Mouse (Mus musculus) midbrain, embryonic 10.5 days (tissue): Measurements from ENCODE around the gene Acbd6. TPM values are rescaled to one million over a fixed set of nuclear protein-coding genes. Genes with fewer than 3 reads are reported as not detected.

Experiments
- DNase-seq: peaks from one replicate; pipeline ENCODE4 v3.0.0-alpha.2; 2017; ENCODE audit warnings: low spot score
- H3K27ac ChIP-seq: fragments of 300-500 bp; sonication (generic); replicated peaks from 2 replicates; pipeline ENCODE4 v1.5.1; 2016; ENCODE audit warnings: mild to moderate bottlenecking
- H3K27me3 ChIP-seq: fragments of 300-500 bp; sonication (generic); 2 replicates; pipeline ENCODE4 v1.6.1; 2016; ENCODE audit warnings: low read depth, mild to moderate bottlenecking; ENCODE audit not compliant: poor library complexity, severe bottlenecking
- H3K36me3 ChIP-seq: fragments of 300-500 bp; sonication (generic); 2 replicates; pipeline ENCODE4 v1.6.1; 2016; ENCODE audit warnings: mild to moderate bottlenecking, moderate library complexity
- H3K4me1 ChIP-seq: fragments of 300-500 bp; sonication (generic); 2 replicates; pipeline ENCODE4 v1.6.1; 2016
- H3K4me3 ChIP-seq: fragments of 300-500 bp; sonication (generic); 2 replicates; pipeline ENCODE4 v1.5.1; 2016; ENCODE audit warnings: mild to moderate bottlenecking, moderate library complexity
- H3K9me3 ChIP-seq: fragments of 300-500 bp; sonication (generic); replicated peaks from 2 replicates; pipeline ENCODE4 v1.6.1; 2016; ENCODE audit warnings: mild to moderate bottlenecking
- WGBS: fragments of 180-500 bp; shearing (Covaris S2); methylation state at CpG from one replicate; pipeline ENCODE4 v1.1.7; 2016; 5-methylcytosine and 5-hydroxymethylcytosine counted together
- polyA plus RNA-seq: library from polyadenylated mRNA; unstranded; fragments of >200 nt; fragmentation: Nextera tagmentation; extraction: Ambion mirVana; gene quantifications from 2 replicates; pipeline ENCODE4 v1.2.1, GENCODE M21; 2016

Acbd6 gene
- polyA plus RNA-seq, 1 experiment from 2014 or later = 69.1 TPM

- Histone ChIP-seq H3K4me3 (no peak overlapping the region), H3K27me3 (no peaks in the 10 kb centered on the region), H3K4me1 (peaks cover 5% of the 10 kb centered on the region), H3K27ac (no peak overlapping the region), H3K36me3 (no peaks in the 10 kb centered on the region), H3K9me3 (no peaks in the 10 kb centered on the region)
- no peak for DNase-seq
- 90% methylated on average over 15 of the region's 15 CpGs for WGBS
Measured at GRCm38 (mm10) chr1:155686816-155687215, 128.9 kb downstream of the Acbd6 start.

- Histone ChIP-seq H3K27me3 (no peaks in the 10 kb centered on the region), H3K9me3 (no peaks in the 10 kb centered on the region), H3K4me1 (no peaks in the 10 kb centered on the region), H3K36me3 (no peaks in the 10 kb centered on the region), H3K27ac (no peak overlapping the region), H3K4me3 (no peak overlapping the region)
- no peak for DNase-seq
- WGBS = 87% methylated on average over 4 of the region's 4 CpGs
Measured at GRCm38 (mm10) chr1:155689141-155689540, 131.2 kb downstream of the Acbd6 start.

- no peaks in the 10 kb centered on the region for H3K4me1 ChIP-seq
- DNase-seq = no peak
- no peaks in the 10 kb centered on the region for H3K36me3 ChIP-seq
- no peak overlapping the region for H3K4me3 ChIP-seq
- H3K27ac ChIP-seq = no peak overlapping the region
- no peaks in the 10 kb centered on the region for H3K9me3 ChIP-seq
- no peaks in the 10 kb centered on the region for H3K27me3 ChIP-seq
- WGBS = 96% methylated on average over 5 of the region's 5 CpGs
Measured at GRCm38 (mm10) chr1:155689558-155689957, 131.6 kb downstream of the Acbd6 start.

GRCm38 (mm10) chr1:155692230-155692629, 134.3 kb downstream of the Acbd6 start:
- H3K9me3 ChIP-seq = no peaks in the 10 kb centered on the region
- DNase-seq = no peak
- 94% methylated on average over 6 of the region's 6 CpGs for WGBS
- no peaks in the 10 kb centered on the region for H3K27me3 ChIP-seq
- no peak overlapping the region for H3K4me3 ChIP-seq
- no peak overlapping the region for H3K27ac ChIP-seq
- no peaks in the 10 kb centered on the region for H3K4me1 ChIP-seq
- H3K36me3 ChIP-seq = no peaks in the 10 kb centered on the region

DNA sequence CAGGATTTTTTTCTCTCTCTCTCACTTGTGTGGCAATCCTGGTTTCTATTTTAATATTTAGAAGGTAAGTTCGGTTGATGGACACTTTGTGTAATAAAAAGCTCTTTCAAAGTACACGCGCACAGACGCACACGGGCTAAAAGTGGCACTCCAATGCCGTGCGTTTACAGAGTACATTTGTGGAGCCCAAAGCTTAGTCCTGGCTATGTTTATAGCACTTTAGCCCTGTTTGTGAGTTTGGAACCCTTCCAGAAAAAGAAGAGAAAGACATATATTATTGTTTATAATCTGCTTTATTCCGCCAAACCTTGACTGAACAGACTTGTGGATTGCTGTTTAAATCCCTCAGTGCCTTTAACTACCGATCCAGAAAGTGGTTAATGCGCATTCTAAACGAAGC, 135.1 kb downstream of the Acbd6 start:
- no peaks in the 10 kb centered on the region for H3K4me1 ChIP-seq
- no peaks in the 10 kb centered on the region for H3K27me3 ChIP-seq
- no peaks in the 10 kb centered on the region for H3K9me3 ChIP-seq
- H3K27ac ChIP-seq = no peak overlapping the region
- no peaks in the 10 kb centered on the region for H3K36me3 ChIP-seq
- WGBS = 93% methylated on average over 11 of the region's 11 CpGs
- H3K4me3 ChIP-seq = no peak overlapping the region
- no peak for DNase-seq

DNA sequence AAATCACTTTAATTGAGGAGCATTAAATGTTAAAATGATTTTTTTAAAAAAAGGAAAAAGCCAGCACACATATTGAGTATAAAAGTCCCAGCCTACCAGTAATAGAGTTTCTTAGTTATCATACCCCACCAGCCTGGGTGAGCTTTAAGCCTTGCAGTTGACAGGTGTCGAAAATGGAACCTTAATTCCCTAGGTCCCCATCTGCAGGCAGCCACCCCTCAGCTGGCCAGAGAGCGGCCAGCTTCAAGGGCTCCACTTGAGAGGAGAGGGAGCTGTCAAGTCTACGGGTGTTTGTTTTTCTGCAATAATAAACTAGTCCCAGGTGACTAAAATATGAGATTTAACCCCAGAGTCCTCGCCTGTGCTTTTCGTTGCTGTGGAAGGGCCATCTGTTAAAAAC, 135.5 kb downstream of the Acbd6 start:
- 0 out of 2 replicates have a peak, but pooled peaks cover 3% of the 10 kb centered on the region for H3K4me1 ChIP-seq
- no peak for DNase-seq
- WGBS = 81% methylated on average over 5 of the region's 5 CpGs
- no peak overlapping the region for H3K4me3 ChIP-seq
- no peaks in the 10 kb centered on the region for H3K9me3 ChIP-seq
- H3K27me3 ChIP-seq = no peaks in the 10 kb centered on the region
- H3K36me3 ChIP-seq = no peaks in the 10 kb centered on the region
- no peak overlapping the region for H3K27ac ChIP-seq

DNA sequence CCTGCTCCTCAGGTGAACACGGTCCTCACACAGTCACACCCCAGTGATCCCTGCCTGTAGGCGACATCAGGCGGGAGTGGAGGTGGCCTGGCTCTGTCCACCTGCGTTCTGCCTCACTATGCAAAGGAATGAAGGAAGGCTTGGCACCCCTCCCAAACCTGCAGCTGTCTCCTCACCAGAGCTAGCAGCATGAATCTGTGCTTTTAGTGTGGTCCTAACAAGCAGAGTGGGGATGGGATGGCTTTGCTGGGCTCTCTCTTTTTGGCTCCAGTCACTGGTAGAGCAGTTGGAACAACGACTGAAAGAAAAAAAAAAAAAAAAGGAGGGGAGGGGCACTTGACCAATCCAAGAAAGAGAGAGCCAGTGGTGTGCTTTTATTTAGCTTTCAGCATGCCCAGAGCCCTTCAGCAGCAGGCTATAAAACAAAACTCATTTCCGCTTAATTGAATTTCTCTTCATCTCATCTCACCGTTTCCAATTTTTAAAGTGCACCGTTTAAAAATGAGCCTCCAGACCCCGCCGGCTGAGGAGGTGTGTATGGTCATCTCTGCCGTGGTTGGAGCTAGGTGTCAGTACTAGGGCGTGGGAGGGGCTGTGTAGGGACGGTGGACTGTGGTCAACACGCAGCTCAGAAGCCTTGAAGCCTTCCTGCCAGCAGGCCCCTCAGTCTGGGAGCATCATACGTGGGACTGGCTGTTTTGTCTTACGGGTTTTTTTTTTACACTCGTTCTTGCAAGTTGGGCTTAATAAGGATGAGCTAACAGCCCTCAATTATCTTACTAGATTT, 140.6 kb downstream of the Acbd6 start:
- Histone ChIP-seq H3K4me1 (0 out of 2 replicates have a peak, but pooled peaks cover 3% of the 10 kb centered on the region), H3K4me3 (no peak overlapping the region), H3K9me3 (no peaks in the 10 kb centered on the region), H3K27me3 (no peaks in the 10 kb centered on the region), H3K36me3 (no peaks in the 10 kb centered on the region), H3K27ac (no peak overlapping the region)
- no peak for DNase-seq
- 75% methylated on average over 17 of the region's 17 CpGs for WGBS

DNA sequence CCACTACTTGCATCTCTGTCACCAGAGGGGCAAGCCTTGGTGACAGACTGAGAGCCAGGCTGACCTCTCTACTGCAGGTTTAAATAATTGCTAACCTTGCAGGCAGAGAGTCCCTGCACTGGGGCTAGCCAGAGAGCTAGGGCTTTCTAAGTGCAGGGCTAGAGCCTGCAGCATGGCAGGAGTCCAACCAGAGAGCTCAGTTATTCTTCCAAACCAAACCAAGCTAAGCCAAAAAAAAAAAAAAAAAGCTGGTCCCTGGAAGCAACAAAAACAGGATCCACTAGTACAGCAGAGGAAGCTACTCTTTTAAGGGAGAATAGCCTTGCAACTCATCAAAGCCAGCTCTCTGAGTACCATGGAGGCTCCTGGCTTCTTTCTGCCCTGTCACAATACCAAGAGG, 143.0 kb downstream of the Acbd6 start:
- Histone ChIP-seq H3K4me1 (peaks cover 17% of the 10 kb centered on the region), H3K36me3 (no peaks in the 10 kb centered on the region), H3K9me3 (no peaks in the 10 kb centered on the region), H3K27ac (no peak overlapping the region), H3K4me3 (no peak overlapping the region), H3K27me3 (no peaks in the 10 kb centered on the region)
- no peak for DNase-seq

DNA sequence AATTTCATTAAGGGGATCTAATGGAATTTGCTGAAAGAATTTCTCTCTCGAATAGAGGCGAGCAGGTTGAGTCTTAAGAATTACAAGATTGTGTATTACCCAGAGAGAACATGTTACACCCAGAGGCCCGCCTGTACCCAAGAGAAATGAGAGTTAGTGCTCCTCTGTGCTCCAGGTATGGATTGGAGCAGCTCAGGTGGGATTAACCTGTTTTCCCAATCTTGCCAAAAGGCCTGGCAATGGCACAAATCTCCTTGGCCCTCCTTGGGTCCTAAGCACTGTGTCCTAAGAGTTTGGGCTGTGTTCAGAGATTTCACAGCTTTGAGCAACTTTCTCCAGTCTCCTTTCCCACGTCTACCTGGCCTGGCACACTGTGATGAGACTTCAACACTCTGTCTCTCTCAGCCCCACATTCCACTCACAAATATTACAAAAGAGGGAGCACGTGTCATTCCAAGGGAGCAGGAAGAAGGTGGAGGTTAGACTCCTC, 145.3 kb downstream of the Acbd6 start:
- no peak for DNase-seq
- Histone ChIP-seq H3K9me3 (no peaks in the 10 kb centered on the region), H3K4me1 (peaks cover 16% of the 10 kb centered on the region), H3K27me3 (no peaks in the 10 kb centered on the region), H3K27ac (no peak overlapping the region), H3K4me3 (no peak overlapping the region), H3K36me3 (no peaks in the 10 kb centered on the region)
- 87% methylated on average over 5 of the region's 5 CpGs for WGBS

DNA sequence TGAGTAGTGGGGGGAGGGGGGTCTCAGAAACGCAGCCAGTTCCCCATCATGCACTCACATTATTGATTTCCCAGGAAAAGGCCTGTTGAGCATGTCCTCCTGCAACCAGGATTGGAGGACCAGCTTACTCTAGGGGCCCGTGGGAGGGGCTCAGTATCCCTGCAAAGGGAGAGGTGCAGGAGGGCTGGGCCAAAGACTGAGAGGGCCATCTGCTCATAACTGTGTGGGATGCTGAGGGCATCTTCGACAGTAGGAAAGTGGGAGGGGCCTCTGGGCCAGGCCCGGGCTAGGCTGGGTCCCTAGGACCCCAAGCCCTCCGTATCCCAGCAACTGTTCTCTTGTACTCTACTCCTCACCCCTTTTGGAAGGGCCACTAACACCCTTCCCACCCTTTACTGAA, 146.3 kb downstream of the Acbd6 start:
- no peak for DNase-seq
- H3K27ac ChIP-seq = peak overlapping the region; percentile 28; the same call in 1 of the 2 replicates
- H3K4me1 ChIP-seq = peaks cover 15% of the 10 kb centered on the region
- WGBS = 66% methylated on average over 5 of the region's 5 CpGs
- H3K36me3 ChIP-seq = no peaks in the 10 kb centered on the region
- H3K4me3 ChIP-seq = no peak overlapping the region
- no peaks in the 10 kb centered on the region for H3K9me3 ChIP-seq
- no peaks in the 10 kb centered on the region for H3K27me3 ChIP-seq

DNA sequence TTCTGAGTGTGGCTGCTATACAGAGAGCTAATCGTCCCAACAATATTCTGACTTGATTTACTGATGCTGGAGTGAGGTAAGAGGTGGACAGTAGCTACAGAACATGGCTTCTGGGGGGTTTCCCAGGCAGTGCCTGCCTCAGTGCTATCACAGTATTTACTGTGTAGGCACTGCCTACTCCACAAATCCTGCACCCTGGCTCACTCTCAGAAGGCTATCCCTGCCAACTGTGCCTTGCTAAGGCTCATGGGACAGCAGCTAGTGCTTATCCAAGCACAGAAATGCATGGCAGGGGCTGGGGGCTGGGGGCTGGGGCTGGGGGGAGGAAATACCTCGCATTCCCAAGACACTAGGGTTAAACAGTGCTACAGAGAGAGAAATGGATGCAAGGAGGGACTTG, 155.4 kb downstream of the Acbd6 start:
- Histone ChIP-seq H3K27me3 (peaks cover 41% of the 10 kb centered on the region; the same call in 1 of the 2 replicates), H3K4me3 (no peak overlapping the region), H3K9me3 (no peaks in the 10 kb centered on the region), H3K4me1 (peaks cover 6% of the 10 kb centered on the region), H3K27ac (no peak overlapping the region), H3K36me3 (no peaks in the 10 kb centered on the region)
- no peak for DNase-seq
- WGBS = 71% methylated on average over 2 of the region's 2 CpGs

DNA sequence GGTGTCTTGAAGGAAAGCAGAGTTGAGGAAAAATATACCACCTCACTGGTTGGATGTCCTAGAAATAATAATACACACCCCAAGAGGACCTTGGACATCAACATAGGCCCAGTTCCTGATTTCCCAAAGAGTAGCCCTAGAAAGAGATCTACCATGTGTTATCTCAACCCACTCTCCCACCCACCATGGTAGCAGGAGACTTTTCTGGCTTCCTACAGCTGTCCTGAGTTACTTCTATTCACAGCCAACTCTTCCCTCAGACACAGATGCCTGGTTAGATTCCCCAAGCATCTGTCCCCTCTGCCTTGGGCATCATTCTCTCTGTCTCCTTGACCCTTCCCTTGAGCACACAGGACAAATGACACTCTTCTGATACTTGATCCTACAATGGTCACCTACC, 157.4 kb downstream of the Acbd6 start:
- Histone ChIP-seq H3K27me3 (peaks cover 51% of the 10 kb centered on the region), H3K9me3 (no peaks in the 10 kb centered on the region), H3K4me3 (no peak overlapping the region), H3K4me1 (peaks cover 9% of the 10 kb centered on the region), H3K36me3 (no peaks in the 10 kb centered on the region), H3K27ac (no peak overlapping the region)
- no peak for DNase-seq

DNA sequence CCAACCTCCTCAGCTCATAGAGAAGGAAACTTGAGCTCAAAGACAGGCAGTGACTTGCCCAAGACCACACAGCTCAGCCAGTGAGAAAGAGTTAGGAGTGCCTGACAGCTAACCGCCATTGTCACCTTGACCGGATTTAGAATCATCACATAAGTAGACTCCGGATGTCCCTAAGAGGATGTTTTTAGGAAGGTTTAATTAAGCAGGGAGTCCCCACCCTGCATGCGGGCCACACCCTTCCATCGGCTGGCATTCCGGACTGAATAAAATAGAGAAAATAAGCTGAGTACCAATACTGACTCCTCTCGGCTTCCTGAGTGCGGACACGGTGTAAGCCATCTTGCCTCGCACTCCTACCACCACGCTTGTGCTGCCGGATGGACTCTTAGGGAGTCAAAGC, 159.4 kb downstream of the Acbd6 start:
- no peaks in the 10 kb centered on the region for H3K36me3 ChIP-seq
- H3K27ac ChIP-seq = no peak overlapping the region
- no peak overlapping the region for H3K4me3 ChIP-seq
- DNase-seq = no peak
- 95% methylated on average over 12 of the region's 12 CpGs for WGBS
- peaks cover 61% of the 10 kb centered on the region for H3K27me3 ChIP-seq
- H3K4me1 ChIP-seq = peaks cover 11% of the 10 kb centered on the region
- no peaks in the 10 kb centered on the region for H3K9me3 ChIP-seq
